Mouse (Mus musculus) brain, embryonic 14.5 days (tissue): ENCODE data around the gene Myh14. TPM values are rescaled to one million over a fixed set of nuclear protein-coding genes. Genes with fewer than 3 reads are reported as not detected.

Source experiments
- DNase-seq: peaks from one replicate; pipeline ENCODE4 v3.0.0-alpha.2; 2011; ENCODE audit warnings: low read depth
- CTCF ChIP-seq: fragments of 200-500 bp; IDR thresholded peaks from 2 replicates; pipeline ENCODE4 v1.5.1; 2012; ENCODE audit warnings: inconsistent platforms, mild to moderate bottlenecking, moderate library complexity, borderline replicate concordance; ENCODE audit not compliant: insufficient read depth, insufficient read length; ENCODE audit errors: extremely low read depth
- POLR2A ChIP-seq: fragments of 200-500 bp; IDR thresholded peaks from 2 replicates; pipeline ENCODE4 v1.6.1; 2012; ENCODE audit warnings: mild to moderate bottlenecking, inconsistent platforms, borderline replicate concordance; ENCODE audit not compliant: poor library complexity, insufficient read depth, insufficient read length, severe bottlenecking; ENCODE audit errors: extremely low read depth
- polyA plus RNA-seq: library from polyadenylated mRNA; depleted of rRNA; stranded (reverse); fragments of >200 nt; gene quantifications from 2 replicates; pipeline ENCODE4 v1.2.3, GENCODE M21; 2012

The Myh14 gene
- polyA plus RNA-seq, 1 experiment = 1.8 TPM

DNA sequence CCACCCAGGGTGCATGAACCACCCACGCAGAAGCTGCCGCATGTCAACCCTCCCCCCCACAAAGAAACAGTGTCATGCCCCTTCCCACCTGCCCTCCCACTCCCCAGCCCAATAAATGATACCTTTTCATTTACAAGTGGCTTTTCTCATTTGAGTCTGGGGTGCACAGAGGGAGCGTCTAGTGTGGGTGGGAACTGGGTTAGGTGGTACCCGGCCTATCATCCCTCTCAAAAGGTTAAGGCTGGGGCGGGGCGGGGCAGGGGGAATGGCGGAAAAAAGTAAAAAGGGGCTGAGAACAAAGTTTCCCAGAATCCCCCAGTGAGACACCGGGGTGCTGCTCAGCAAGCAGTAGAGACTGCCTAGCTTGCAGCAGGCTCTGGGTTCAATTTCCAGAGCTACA is 66.0 kb downstream of the Myh14 start:
- no peak for DNase-seq
- TF ChIP-seq CTCF = no peak
- TF ChIP-seq POLR2A = no peak

DNA sequence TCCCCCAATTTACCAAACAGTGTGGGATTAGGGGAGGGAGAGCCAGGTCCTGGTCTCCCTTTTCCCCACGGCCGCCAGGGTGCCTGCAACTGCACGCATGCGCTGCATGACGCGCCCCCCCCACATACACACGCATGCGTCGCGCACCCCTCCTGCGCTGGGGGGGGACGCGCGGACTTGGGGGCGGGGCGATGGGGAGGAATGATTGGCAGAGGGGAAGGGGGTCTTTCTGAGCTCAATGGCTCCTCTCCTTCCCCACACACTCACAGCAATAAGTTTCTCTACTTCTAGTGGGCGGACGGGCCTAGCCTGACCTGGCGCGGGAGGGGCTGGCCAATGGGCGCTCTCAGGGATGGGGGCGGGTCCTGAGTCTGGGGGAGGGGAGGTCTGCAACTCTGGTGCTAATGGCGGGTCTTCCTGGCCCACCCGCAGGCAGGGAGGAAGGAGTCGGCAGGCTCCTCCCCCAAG is 66.5 kb downstream of the Myh14 start:
- DNase-seq = peak; percentile 67
- no peak for TF ChIP-seq POLR2A
- peak; percentile 29; the same call in 1 of the 2 replicates for TF ChIP-seq CTCF

- no peak for TF ChIP-seq POLR2A
- no peak for TF ChIP-seq CTCF
- no peak for DNase-seq
Observed at GRCm38 (mm10) chr7:44603186-44603855, 67.3 kb downstream of the Myh14 start.

GRCm38 (mm10) chr7:44602443-44602842 is 68.2 kb downstream of the Myh14 start:
- no peak for TF ChIP-seq POLR2A
- no peak for TF ChIP-seq CTCF
- DNase-seq = peak; percentile 71

- DNase-seq = no peak
- no peak for TF ChIP-seq CTCF
Observed at GRCm38 (mm10) chr7:44601646-44602045, 69.0 kb downstream of the Myh14 start.

DNA sequence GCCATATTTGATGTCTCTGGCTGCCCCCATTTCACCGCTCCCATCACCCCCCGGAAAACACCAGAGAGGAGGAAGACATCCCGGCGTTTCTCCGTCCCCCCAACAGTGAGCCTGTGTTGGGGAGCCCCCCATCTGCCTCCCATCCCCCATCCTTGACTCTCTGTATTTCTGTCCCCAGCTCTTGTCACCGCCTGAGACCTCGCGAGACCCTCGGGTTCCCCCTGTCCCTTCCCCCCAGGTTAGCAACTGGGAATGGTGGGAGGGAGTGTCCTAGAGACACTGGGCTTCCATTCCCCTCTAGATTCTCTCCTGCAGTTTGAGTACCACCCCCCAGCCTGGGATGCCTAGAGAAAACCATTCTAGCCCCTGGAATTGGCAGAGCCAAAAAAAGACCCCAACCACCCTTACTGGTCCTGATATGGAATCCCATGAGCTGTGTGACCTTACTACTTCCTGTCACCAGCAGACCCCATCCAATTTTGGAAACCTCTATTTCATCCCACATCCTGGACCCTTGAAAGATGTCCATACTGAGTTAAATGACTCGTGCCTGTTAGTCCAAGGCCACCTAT is 69.9 kb downstream of the Myh14 start:
- no peak for TF ChIP-seq CTCF
- TF ChIP-seq POLR2A = no peak
- no peak for DNase-seq

DNA sequence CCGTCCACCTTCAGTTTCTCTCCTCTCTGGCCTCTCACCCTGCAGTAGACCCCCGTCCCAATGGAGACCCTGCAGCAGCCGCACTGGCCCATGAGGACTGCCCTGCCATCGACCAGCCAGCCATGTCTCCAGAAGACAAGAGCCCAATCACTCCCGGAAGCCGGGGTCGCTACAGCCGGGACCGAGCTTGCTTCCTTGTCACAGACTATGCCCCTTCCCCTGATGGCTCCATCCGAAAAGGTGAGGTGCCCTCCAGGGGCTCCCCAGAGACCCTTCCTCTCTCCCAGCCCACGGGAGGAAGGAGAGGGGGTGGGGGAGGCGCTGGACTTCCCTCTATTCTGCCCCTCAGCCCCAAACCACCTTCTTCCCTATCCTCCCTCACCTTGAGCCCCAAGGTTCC is 72.3 kb downstream of the Myh14 start:
- TF ChIP-seq CTCF (no peak), POLR2A (no peak)
- DNase-seq = no peak

- no peak for DNase-seq
- TF ChIP-seq CTCF (no peak), POLR2A (no peak)
Observed at GRCm38 (mm10) chr7:44597666-44598065, 73.0 kb downstream of the Myh14 start.

- TF ChIP-seq POLR2A = no peak
- DNase-seq = no peak
Observed at GRCm38 (mm10) chr7:44596996-44597538, 73.6 kb downstream of the Myh14 start.

- TF ChIP-seq POLR2A (no peak), CTCF (no peak)
- no peak for DNase-seq
Observed at GRCm38 (mm10) chr7:44596051-44596450, 74.6 kb downstream of the Myh14 start.

GRCm38 (mm10) chr7:44595131-44595561 is 75.5 kb downstream of the Myh14 start:
- DNase-seq = no peak

DNA sequence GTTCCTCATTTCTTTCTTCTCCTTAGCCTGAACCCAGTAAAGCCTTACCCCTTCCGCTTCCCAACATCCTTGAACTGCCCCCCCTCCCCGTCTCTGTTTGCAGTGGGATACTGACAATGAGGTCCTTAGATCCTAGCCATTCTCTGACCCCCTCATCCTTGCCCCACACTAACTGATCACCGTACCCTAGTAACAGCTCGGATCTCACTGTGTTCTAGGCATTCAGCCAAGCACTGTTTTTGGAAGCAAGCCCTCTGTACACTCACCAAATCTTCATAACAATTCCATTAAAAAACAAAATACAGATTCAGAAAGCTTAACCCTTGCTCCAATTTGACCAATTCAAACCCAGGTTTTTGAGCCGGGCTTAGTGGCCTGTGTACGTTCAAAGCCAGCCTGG is 76.4 kb downstream of the Myh14 start:
- TF ChIP-seq CTCF (no peak), POLR2A (no peak)
- peak; percentile 81 for DNase-seq

More at GRCm38 (mm10) chr7:44595131-44595561, 75.5 kb downstream of the Myh14 start:
- TF ChIP-seq POLR2A = no peak
- no peak for TF ChIP-seq CTCF
